Mouse (Mus musculus): ENCODE data around the gene Lipt2. TPM values are rescaled to one million over a fixed set of nuclear protein-coding genes. Genes with fewer than 3 reads are reported as not detected.
A peak's percentile ranks its signal among the peaks of the same experiment; 100 is the strongest.

The Lipt2 gene
- total RNA-seq (2021), result 1 to 10 TPM; 5.7 to 6.0 TPM
- 6.6 and 10.0 TPM in 2 replicates for polyA plus RNA-seq (2012; rRNA removed)
- long read RNA-seq, transcript Lipt2-201 (2 exons, 1,663 nt), result major isoform, 6 of 6 reads
- long read RNA-seq, partial matches to known transcripts, result 0 of 6 reads
- long read RNA-seq, other reads (novel, unspliced or antisense), result 0 of 6 reads

GRCm38 (mm10) chr7:100159105-100159841 is at the start of gene Lipt2:
Gene Lipt2 (plus strand): TSS chr7:100159277.
- Histone ChIP-seq H3K4me1 (ENCODE audit: control insufficient read depth, insufficient read depth, low read length) (peaks cover 4% of the 10 kb centered on the region), H3K36me3 (ENCODE audit: control insufficient read depth, insufficient read depth, low read length) (no peaks in the 10 kb centered on the region), H3K27ac (peak within 1 kb of the TSS; percentile 98), H3K79me2 (replicated peaks; ENCODE audit: control insufficient read depth, insufficient read depth, low read length) (no peaks in the 10 kb centered on the region), H3K9ac (ENCODE audit: low read depth, low read length) (peak within 1 kb of the TSS; percentile 98), H3K4me3 (peak within 1 kb of the TSS; percentile 79), H3K27me3 (ENCODE audit: control insufficient read depth, insufficient read depth, low read length) (no peaks in the 10 kb centered on the region; the same call in 1 of the 2 replicates)
- intact Hi-C loops (cut with DNase I), result loop anchor here (2.0 kb wide), 2 partner anchors 28 to 38 kb away; partner anchors contain the start of gene Pold3
- TF ChIP-seq CTCF (IDR thresholded peaks at IDR 0.05) (peak; percentile 63), EP300 (IDR thresholded peaks at IDR 0.05; ENCODE audit: insufficient read depth, low read depth, low read length) (no peak), POLR2A (IDR thresholded peaks at IDR 0.05; ENCODE audit: insufficient read depth, low read depth, low read length) (peak; percentile 75; the same call in 1 of the 2 replicates)
- 1% methylated on average over 78 of the region's 78 CpGs for WGBS
- peak; percentile 96 to 97 for DNase-seq

GRCm38 (mm10) chr7:100111506-100111905 is 47.6 kb upstream of the Lipt2 start:
- DNase-seq, result no peak
- H3K27me3 ChIP-seq (ENCODE audit: control insufficient read depth, insufficient read depth, low read length), result no peaks in the 10 kb centered on the region
- no peak overlapping the region for H3K27ac ChIP-seq
- intact Hi-C loops (cut with DNase I), result loop anchor here (10.0 kb wide), 1 partner anchor 187 kb away; no protein-coding TSS in a partner anchor
- H3K36me3 ChIP-seq (ENCODE audit: control insufficient read depth, insufficient read depth, low read length), result 0 out of 2 replicates have a peak, but pooled peaks cover 2% of the 10 kb centered on the region
- no peak overlapping the region for H3K4me3 ChIP-seq
- H3K79me2 ChIP-seq (replicated peaks; ENCODE audit: control insufficient read depth, insufficient read depth, low read length), result no peaks in the 10 kb centered on the region
- 54% methylated on average over 10 of the region's 10 CpGs for WGBS
- no peaks in the 10 kb centered on the region for H3K4me1 ChIP-seq (ENCODE audit: control insufficient read depth, insufficient read depth, low read length)
- TF ChIP-seq EP300 (IDR thresholded peaks at IDR 0.05; ENCODE audit: insufficient read depth, low read depth, low read length), result no peak
- no peak overlapping the region for H3K9ac ChIP-seq (ENCODE audit: low read depth, low read length)

- 0 out of 2 replicates have a peak, but pooled peaks cover 2% of the 10 kb centered on the region for H3K36me3 ChIP-seq (ENCODE audit: control insufficient read depth, insufficient read depth, low read length)
- no peak overlapping the region for H3K4me3 ChIP-seq
- WGBS, result 81% methylated on average over 7 of the region's 7 CpGs
- no peaks in the 10 kb centered on the region for H3K27me3 ChIP-seq (ENCODE audit: control insufficient read depth, insufficient read depth, low read length)
- no peak overlapping the region for H3K27ac ChIP-seq
- DNase-seq, result no peak
- TF ChIP-seq CTCF (IDR thresholded peaks at IDR 0.05), result no peak
- TF ChIP-seq EP300 (IDR thresholded peaks at IDR 0.05; ENCODE audit: insufficient read depth, low read depth, low read length), result no peak
- TF ChIP-seq POLR2A (IDR thresholded peaks at IDR 0.05; ENCODE audit: insufficient read depth, low read depth, low read length), result no peak
- no peaks in the 10 kb centered on the region for H3K79me2 ChIP-seq (replicated peaks; ENCODE audit: control insufficient read depth, insufficient read depth, low read length)
- H3K4me1 ChIP-seq (ENCODE audit: control insufficient read depth, insufficient read depth, low read length), result no peaks in the 10 kb centered on the region
- intact Hi-C loops (cut with DNase I), result loop anchor here (10.0 kb wide), 1 partner anchor 189 kb away; no protein-coding TSS in a partner anchor
- no peak overlapping the region for H3K9ac ChIP-seq (ENCODE audit: low read depth, low read length)
Observed at GRCm38 (mm10) chr7:100113821-100114220, 45.3 kb upstream of the Lipt2 start.

GRCm38 (mm10) chr7:100114279-100114678 is 44.8 kb upstream of the Lipt2 start:
- WGBS, result 95% methylated on average over 6 of the region's 6 CpGs
- Histone ChIP-seq H3K36me3 (ENCODE audit: control insufficient read depth, insufficient read depth, low read length) (0 out of 2 replicates have a peak, but pooled peaks cover 2% of the 10 kb centered on the region), H3K9ac (ENCODE audit: low read depth, low read length) (no peak overlapping the region), H3K4me3 (no peak overlapping the region), H3K27ac (no peak overlapping the region), H3K4me1 (ENCODE audit: control insufficient read depth, insufficient read depth, low read length) (no peaks in the 10 kb centered on the region), H3K79me2 (replicated peaks; ENCODE audit: control insufficient read depth, insufficient read depth, low read length) (no peaks in the 10 kb centered on the region), H3K27me3 (ENCODE audit: control insufficient read depth, insufficient read depth, low read length) (no peaks in the 10 kb centered on the region)
- no peak for DNase-seq
- TF ChIP-seq POLR2A (IDR thresholded peaks at IDR 0.05; ENCODE audit: insufficient read depth, low read depth, low read length), result no peak
- TF ChIP-seq CTCF (IDR thresholded peaks at IDR 0.05), result no peak
- TF ChIP-seq EP300 (IDR thresholded peaks at IDR 0.05; ENCODE audit: insufficient read depth, low read depth, low read length), result no peak
- intact Hi-C loops (cut with DNase I), result loop anchor here (10.0 kb wide), 1 partner anchor 189 kb away; no protein-coding TSS in a partner anchor

- H3K27me3 ChIP-seq (ENCODE audit: control insufficient read depth, insufficient read depth, low read length), result no peaks in the 10 kb centered on the region
- 0 out of 2 replicates have a peak, but pooled peaks cover 3% of the 10 kb centered on the region for H3K4me1 ChIP-seq (ENCODE audit: control insufficient read depth, insufficient read depth, low read length)
- under 1% methylated on average over 25 of the region's 25 CpGs for WGBS
- H3K36me3 ChIP-seq (ENCODE audit: control insufficient read depth, insufficient read depth, low read length), result no peaks in the 10 kb centered on the region
- H3K4me3 ChIP-seq, result peak overlapping the region; percentile 93
- peak overlapping the region; percentile 77 for H3K27ac ChIP-seq
- no peak for DNase-seq
- intact Hi-C loops (cut with DNase I), result loop anchor here (2.0 to 10.0 kb wide), 3 partner anchors 38 to 244 kb away; partner anchors contain the start of gene Lipt2
- peak overlapping the region; percentile 80 for H3K9ac ChIP-seq (ENCODE audit: low read depth, low read length)
- no peaks in the 10 kb centered on the region for H3K79me2 ChIP-seq (replicated peaks; ENCODE audit: control insufficient read depth, insufficient read depth, low read length)
- no peak for TF ChIP-seq CTCF (IDR thresholded peaks at IDR 0.05)
- no peak for TF ChIP-seq EP300 (IDR thresholded peaks at IDR 0.05; ENCODE audit: insufficient read depth, low read depth, low read length)
- no peak for TF ChIP-seq POLR2A (IDR thresholded peaks at IDR 0.05; ENCODE audit: insufficient read depth, low read depth, low read length)
Observed at GRCm38 (mm10) chr7:100120791-100121261, 38.3 kb upstream of the Lipt2 start.

Measured in heart, adult 2 months (tissue).